11 mouse cellular contexts compared by ENCODE assay signal in the genomic region with DNA sequence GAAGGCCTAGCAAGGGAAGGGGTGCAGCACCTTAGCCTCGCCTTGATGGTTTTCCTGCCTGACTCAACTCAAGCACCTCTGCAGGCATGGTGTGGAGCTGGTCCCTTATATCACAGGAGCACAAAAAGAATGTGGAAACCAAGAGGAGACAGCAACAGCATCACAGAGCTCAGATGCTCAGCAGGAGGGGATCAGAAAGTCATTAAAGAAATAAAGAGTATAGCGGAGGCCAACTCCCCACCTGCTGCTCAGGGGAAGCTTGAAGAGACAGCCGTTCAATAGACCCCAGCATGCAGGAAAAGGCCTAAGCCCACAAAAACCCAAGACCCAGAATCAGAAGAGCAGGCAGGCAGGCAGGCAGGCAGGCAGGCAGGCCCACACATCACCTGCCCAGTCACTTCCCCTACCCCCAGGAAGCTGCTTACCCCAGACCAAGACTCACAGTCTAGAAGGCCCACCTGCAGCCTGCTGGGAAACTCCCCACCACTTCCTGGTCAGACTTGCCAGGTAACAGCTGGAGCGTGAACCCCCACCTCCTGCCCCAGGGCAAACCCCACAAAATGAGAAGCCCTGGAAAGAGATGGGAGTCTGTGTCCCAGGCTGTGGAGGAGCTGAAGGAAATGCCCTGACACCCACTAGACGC. TPM values are rescaled to one million over a fixed set of nuclear protein-coding genes. Genes with fewer than 3 reads are reported as not detected.
DNase-seq lines count a peak whose midpoint lies in the region; ATAC-seq lines count a peak whose summit lies in the region.
"Had no signal": no experiment of that assay in that cellular context is flagged by ENCODE, and none has a peak within 500 bp of the region (broad histone marks: within the 10 kb centered on the region; RNA-seq: fewer than 3 reads in every experiment).

No protein-coding gene starts in this region.

- no peak overlapping the region for H3K27ac ChIP-seq in forebrain, embryonic 13.5 days
- H3K27ac ChIP-seq in forebrain, embryonic 15.5 days (replicated peaks), result no peak overlapping the region
- 0 out of 2 replicates have a peak overlapping the region, but pooled peaks have one; percentile 45 for H3K27ac ChIP-seq in midbrain, embryonic 15.5 days
- H3K27ac ChIP-seq: intestine, embryonic 15.5 days had no signal

- H3K36me3 ChIP-seq in forebrain, embryonic 13.5 days (ENCODE audit: poor library complexity, severe bottlenecking), result no peaks in the 10 kb centered on the region
- no peaks in the 10 kb centered on the region for H3K36me3 ChIP-seq in forebrain, embryonic 15.5 days
- H3K36me3 ChIP-seq in midbrain, embryonic 15.5 days (replicated peaks), result no peaks in the 10 kb centered on the region
- H3K36me3 ChIP-seq: intestine, embryonic 15.5 days had no signal

- peak; percentile 64 to 76 for DNase-seq in spleen, adult 18-20 months
- no peak for DNase-seq in spleen, adult 12 weeks (ENCODE audit: low spot score)
- DNase-seq in right cerebral cortex, adult 18-20 months, result no peak
- DNase-seq in layer of hippocampus, adult 8-10 months (ENCODE audit: low spot score in 2 of 2), result no peak
- no peak for DNase-seq in gastrocnemius, postnatal 10 days
- DNase-seq: lung, adult 18-20 months had no signal

- peaks cover 43% of the 10 kb centered on the region for H3K4me1 ChIP-seq in forebrain, embryonic 13.5 days
- H3K4me1 ChIP-seq in forebrain, embryonic 15.5 days, result peaks cover 25% of the 10 kb centered on the region
- H3K4me1 ChIP-seq in midbrain, embryonic 15.5 days, result peaks cover 25% of the 10 kb centered on the region

- ATAC-seq in forebrain, embryonic 13.5 days, result no peak
- no peak for ATAC-seq in forebrain, embryonic 15.5 days (replicated peaks)
- 0 out of 2 replicates have a peak, but pooled peaks have one; percentile 1 for ATAC-seq in midbrain, embryonic 15.5 days (replicated peaks)

- no peaks in the 10 kb centered on the region for H3K27me3 ChIP-seq in forebrain, embryonic 13.5 days
- H3K27me3 ChIP-seq in forebrain, embryonic 15.5 days, result no peaks in the 10 kb centered on the region
- H3K27me3 ChIP-seq in midbrain, embryonic 15.5 days (replicated peaks), result no peaks in the 10 kb centered on the region
- H3K27me3 ChIP-seq: intestine, embryonic 15.5 days had no signal

- peak overlapping the region; percentile 36 for H3K9ac ChIP-seq in forebrain, embryonic 13.5 days
- H3K9ac ChIP-seq in forebrain, embryonic 15.5 days (replicated peaks), result no peak overlapping the region
- H3K9ac ChIP-seq in midbrain, embryonic 15.5 days, result no peak overlapping the region
- H3K9ac ChIP-seq: intestine, embryonic 15.5 days had no signal

- WGBS in forebrain, embryonic 13.5 days, result 33% methylated on average over 5 of the region's 5 CpGs
- 45% methylated on average over 5 of the region's 5 CpGs for WGBS in forebrain, embryonic 15.5 days
- 46% methylated on average over 5 of the region's 5 CpGs for WGBS in midbrain, embryonic 15.5 days

- H3K9me3 ChIP-seq in forebrain, embryonic 13.5 days (replicated peaks), result no peaks in the 10 kb centered on the region
- H3K9me3 ChIP-seq in forebrain, embryonic 15.5 days, result no peaks in the 10 kb centered on the region
- H3K9me3 ChIP-seq in midbrain, embryonic 15.5 days, result no peaks in the 10 kb centered on the region
- H3K9me3 ChIP-seq: intestine, embryonic 15.5 days had no signal

- no peak overlapping the region for H3K4me2 ChIP-seq in forebrain, embryonic 13.5 days
- H3K4me2 ChIP-seq in forebrain, embryonic 15.5 days (replicated peaks), result no peak overlapping the region
- H3K4me2 ChIP-seq in midbrain, embryonic 15.5 days, result no peak overlapping the region
- H3K4me2 ChIP-seq: intestine, embryonic 15.5 days had no signal

- H3K4me3 ChIP-seq in forebrain, embryonic 13.5 days, result no peak overlapping the region
- no peak overlapping the region for H3K4me3 ChIP-seq in forebrain, embryonic 15.5 days
- no peak overlapping the region for H3K4me3 ChIP-seq in midbrain, embryonic 15.5 days
- H3K4me3 ChIP-seq: erythroblast, embryonic 14.5 days; intestine, embryonic 15.5 days had no signal

RNA-seq across cellular contexts. Expression of a gene that starts 39.6 kb away (rescaled TPM):
- polyA plus RNA-seq in forebrain, embryonic 13.5 days (2015; fragmentation: Nextera tagmentation; extraction: Ambion mirVana), result 10.8 TPM in 2 replicates
- 18.7 and 20.7 TPM in 2 replicates for polyA plus RNA-seq in forebrain, embryonic 15.5 days (2015; fragmentation: Nextera tagmentation; extraction: Ambion mirVana)
- polyA plus RNA-seq in midbrain, embryonic 15.5 days (2015; fragmentation: Nextera tagmentation; extraction: Ambion mirVana), result 13.4 and 15.1 TPM in 2 replicates
- 10 to 100 TPM; 79.8 to 99.9 (median 95.4) TPM for total RNA-seq in layer of hippocampus, adult 8-10 months (2022)
- total RNA-seq in gastrocnemius, postnatal 10 days (2021), result 100 to 1,000 TPM; 125 to 130 TPM

Comparison
In these comparisons a context has a peak if more than half of its experiments do, and no peak if none do; other contexts are left out.
1. DNase-seq: peak in spleen, adult 18-20 months (2 of 2); none in spleen, adult 12 weeks (single experiment), right cerebral cortex, adult 18-20 months (single experiment), layer of hippocampus, adult 8-10 months (0 of 2) and gastrocnemius, postnatal 10 days (single experiment).